Mouse (Mus musculus) mesoderm, embryonic 11.5 days (tissue): ENCODE data around the gene Cnga3.
A peak's percentile ranks its signal among the peaks of the same experiment; 100 is the strongest.

Source experiments
- DNase-seq: peaks from one replicate; pipeline ENCODE4 v3.0.0-alpha.2; 2012; ENCODE audit warnings: low read depth, low spot score

Gene Cnga3

DNA sequence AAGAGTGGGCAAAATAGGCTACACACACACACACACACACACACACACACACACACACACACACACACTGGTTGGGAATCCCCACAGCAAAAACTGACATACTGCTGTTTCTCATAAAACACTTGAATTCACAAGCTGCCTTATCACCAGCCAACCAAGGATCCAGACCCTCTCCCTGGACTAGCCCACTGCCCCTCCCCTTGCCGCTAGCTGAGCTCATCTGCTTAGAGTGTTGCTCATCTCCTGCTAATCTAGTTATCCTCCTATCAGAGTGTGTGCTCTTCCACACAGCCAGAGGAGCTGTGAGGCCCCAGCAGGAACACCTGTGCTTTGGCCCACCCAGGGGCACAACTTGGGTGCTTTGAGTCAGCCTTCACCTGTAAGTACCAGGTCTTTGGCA, at the start of gene Cnga3:
TSS of gene Cnga3 (plus strand) at position 291 of the 400 bp plus-strand sequence.
- no peak for DNase-seq

DNA sequence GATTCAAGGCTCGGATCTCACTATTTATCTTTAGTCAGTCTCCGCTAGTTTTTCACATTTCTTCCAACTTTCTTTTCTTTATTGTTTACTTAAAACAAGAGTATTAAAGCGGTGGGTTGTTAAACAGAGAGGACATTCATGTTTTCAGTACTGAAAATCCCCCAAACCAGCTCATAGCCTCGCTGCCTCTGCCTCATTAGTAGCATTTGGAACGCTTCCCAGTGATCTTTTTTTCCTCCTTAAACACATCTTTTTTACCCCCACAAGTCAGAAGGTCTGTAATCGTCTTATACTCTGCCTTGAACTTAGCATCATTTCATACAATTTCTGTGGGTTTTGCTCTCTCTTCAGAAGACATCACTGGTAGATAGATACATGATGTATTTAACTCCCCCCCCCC, 48.2 kb upstream of the Cnga3 start:
- DNase-seq = no peak

GRCm38 (mm10) chr1:37167918-37168317, 46.3 kb upstream of the Cnga3 start:
- DNase-seq = peak; percentile 35

GRCm38 (mm10) chr1:37177874-37178273, 36.4 kb upstream of the Cnga3 start:
- DNase-seq = no peak

- DNase-seq = no peak
These were observed 34.4 kb upstream of the Cnga3 start for GRCm38 (mm10) chr1:37179852-37180251.

GRCm38 (mm10) chr1:37187050-37187449, 27.2 kb upstream of the Cnga3 start:
- no peak for DNase-seq

GRCm38 (mm10) chr1:37194607-37195006, 19.6 kb upstream of the Cnga3 start:
- DNase-seq = no peak

- no peak for DNase-seq
These were observed 12.8 kb upstream of the Cnga3 start for GRCm38 (mm10) chr1:37201406-37201805.

DNA sequence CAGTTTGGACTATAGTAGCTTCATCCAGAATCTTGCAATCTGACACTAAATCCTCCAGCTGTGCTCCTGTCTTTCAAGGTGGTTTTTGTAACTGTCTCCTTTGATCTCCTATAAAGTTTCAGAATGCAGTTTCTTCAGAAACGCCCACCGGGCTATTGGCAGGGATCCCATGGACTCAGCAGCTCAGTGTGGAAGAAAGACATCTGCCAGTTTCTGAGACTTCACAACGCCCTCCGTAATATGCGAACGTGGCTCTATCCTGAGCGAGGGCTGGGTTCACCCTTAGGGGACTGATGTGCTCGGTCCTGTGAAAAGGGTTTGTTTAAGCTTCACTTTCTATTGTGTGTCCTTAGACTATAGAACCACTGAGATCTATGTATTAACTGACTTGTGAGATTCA, 6.5 kb upstream of the Cnga3 start:
- DNase-seq = no peak

GRCm38 (mm10) chr1:37212375-37212774, 1.9 kb upstream of the Cnga3 start:
- DNase-seq = no peak

GRCm38 (mm10) chr1:37218386-37218785, 4.2 kb downstream of the Cnga3 start:
- DNase-seq = peak; percentile 67

DNA sequence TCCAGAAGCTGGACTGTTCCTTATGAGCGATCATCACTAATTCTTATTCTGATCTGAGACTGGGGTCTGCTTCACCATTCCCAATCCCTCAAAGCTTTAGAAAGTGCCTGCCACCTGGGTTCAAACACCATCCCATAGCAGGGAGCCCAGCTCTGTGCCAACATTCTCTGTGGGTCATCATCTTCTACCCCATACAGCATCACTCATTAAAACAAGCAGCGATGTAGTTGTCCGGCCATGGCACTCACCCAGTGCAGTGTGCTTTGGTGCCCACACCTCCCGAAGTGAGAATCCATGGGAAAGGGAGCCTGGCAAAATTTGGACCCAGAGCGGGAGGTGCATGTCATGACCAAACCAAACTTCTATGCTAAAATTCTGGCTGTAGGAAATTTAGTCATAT, 5.4 kb downstream of the Cnga3 start:
- DNase-seq = no peak

DNA sequence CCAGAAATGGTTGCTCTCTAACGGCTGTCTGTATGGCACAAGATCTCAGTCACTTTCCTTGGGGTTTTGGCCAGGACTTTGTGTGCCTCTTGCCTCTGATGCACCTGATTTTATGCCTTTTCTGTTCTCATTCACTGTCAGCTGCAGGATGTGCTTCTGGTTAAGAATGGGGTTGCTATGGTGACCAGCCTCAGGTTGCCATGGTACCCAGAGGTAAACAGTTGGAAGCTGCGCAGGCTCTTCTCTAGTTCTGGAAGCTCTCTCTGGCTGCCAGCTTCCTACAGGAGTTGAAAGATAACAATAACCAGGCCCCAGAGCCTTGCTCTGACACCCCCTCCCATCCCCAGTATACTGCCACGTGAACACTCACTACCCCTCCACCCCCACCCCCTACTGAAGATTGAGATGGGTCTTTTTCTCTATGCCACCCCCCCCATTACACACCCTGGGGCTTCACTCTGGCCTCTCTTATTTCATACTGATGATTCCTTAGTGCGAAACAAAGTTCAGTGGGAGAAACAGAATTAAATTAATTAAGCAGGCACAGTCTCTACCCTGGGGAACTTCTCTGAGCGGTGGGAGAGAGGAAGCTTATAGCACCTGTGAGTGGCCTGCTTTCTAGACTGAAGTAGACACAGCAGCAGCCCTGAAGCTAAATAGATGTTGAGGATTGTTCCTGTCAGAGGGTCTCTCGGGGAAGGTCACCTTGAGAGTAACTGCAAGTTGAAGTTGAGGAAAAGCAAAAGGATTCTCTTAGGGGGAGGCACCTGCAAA, 6.1 kb downstream of the Cnga3 start:
- DNase-seq = peak; percentile 81

DNA sequence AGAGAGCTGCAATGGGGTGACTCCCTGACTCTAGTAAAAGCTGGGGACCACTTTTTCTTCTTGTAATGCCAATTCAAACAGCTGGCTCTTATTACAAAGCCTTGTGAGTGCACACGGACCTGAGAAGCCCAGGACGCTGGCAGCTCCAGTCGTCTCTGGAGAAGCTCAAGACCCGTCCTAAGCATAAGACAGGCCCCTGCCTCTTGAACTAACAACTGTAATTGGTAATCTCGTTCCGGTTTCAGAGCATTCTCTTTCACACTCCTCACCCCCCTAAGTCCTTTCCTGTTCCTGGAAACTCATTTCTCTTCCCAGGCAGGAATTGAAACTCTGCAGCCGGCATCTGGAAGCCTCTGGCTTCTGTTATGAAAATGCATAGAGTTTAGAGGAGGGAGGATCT, 7.8 kb downstream of the Cnga3 start:
- DNase-seq = no peak

GRCm38 (mm10) chr1:37230404-37230803, 16.2 kb downstream of the Cnga3 start:
- DNase-seq = no peak

- DNase-seq = peak; percentile 37
These were observed 17.1 kb downstream of the Cnga3 start for GRCm38 (mm10) chr1:37231295-37231701.

DNA sequence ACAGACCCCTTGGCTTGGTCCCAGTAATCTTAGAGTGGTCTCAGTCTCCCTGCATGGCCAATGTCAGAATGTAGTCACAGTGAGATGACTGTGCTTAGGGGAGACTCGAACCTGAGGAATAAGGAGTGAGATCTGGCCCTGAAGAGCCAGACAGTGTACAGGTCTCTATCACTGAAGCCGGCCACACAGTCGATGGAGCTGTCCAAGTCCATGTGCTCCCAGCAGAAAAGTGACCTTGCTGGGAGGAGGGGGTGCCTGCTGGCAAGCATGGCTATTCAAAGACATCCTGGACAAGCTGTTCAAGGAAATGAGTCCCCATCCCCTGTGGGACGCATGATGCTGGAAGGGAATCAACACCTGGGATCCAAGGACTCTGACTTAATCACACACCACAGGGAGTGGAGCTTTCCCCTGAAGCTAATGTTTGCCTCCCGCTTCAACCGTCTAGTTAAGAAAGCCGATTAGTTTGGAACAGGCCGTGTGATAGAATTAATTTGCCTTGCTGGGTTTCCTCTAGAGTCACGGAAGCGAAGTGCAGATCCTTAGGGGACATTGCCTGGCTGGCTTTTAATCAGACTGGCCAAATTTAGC, 24.9 kb downstream of the Cnga3 start:
- no peak for DNase-seq

DNA sequence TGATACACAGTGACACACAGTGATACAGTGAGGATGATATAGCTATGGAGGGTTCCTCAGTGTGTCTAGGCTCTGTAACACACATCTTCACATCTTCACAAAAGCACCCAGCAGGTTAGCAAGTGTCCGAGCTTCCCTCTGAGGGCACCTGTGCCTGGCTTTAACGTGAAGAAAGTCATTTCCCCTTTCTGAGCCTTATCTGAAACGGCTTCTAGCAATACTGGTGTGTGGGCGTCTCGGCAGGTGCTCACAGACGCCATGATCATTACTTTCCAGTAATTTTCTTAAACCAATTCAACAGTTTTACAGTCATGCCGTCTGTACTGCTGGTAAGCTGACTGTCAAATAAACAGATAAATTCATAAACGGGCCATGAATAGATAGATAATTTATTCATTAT, 28.0 kb downstream of the Cnga3 start:
- no peak for DNase-seq

- DNase-seq = no peak
These were observed 32.2 kb downstream of the Cnga3 start for GRCm38 (mm10) chr1:37246476-37246875.

DNA sequence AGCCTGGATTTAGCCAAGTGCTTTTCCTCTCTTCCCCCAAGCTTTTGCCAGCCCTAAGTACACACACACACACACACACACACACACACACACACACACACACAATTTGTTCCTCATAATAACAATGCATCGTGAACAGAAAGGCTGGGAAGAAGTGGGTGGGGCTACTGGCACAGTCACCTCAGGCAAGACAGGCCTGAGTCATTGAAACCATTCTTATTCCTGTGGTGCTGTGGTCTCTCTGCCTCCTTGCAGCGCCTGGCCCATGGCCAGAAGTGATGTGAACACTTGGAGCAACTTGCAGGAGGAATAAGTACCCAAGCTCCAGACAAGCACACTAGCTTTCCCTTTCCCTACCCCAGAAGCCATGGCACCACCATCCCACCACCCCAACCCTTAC, 34.2 kb downstream of the Cnga3 start:
- DNase-seq = no peak

GRCm38 (mm10) chr1:37250643-37251310, 36.5 kb downstream of the Cnga3 start:
- DNase-seq = peak; percentile 73

GRCm38 (mm10) chr1:37258443-37258842, 44.2 kb downstream of the Cnga3 start:
- DNase-seq = no peak

DNA sequence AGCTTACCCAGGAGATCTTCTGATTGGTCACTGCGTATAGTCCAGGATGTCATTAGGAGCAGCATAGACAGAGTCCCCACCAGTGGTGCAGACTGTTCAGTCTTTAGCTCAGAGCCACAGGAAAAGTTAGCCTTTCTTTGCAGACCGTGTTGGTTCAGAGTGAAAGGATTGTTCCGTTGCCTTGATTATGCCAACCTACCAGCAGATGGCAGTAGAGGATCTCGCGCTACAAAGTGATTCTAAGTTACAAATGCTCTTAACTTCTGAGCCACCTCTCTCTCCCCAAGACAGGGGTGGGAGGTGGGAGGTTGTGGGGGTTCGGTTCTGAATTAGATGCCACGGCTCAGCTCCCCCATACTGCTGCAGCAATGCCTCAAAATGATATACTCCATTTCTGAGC, 58.2 kb downstream of the Cnga3 start:
- DNase-seq = peak; percentile 81
